Mouse (Mus musculus): ENCODE measurements around the gene Pde3a. TPM values are rescaled to one million over a fixed set of nuclear protein-coding genes. Genes with fewer than 3 reads are reported as not detected.
A peak's percentile ranks its signal among the peaks of the same experiment; 100 is the strongest.

Pde3a gene
- total RNA-seq, 2 experiments from 2014 or later: 56.4 to 58.2 TPM

DNA sequence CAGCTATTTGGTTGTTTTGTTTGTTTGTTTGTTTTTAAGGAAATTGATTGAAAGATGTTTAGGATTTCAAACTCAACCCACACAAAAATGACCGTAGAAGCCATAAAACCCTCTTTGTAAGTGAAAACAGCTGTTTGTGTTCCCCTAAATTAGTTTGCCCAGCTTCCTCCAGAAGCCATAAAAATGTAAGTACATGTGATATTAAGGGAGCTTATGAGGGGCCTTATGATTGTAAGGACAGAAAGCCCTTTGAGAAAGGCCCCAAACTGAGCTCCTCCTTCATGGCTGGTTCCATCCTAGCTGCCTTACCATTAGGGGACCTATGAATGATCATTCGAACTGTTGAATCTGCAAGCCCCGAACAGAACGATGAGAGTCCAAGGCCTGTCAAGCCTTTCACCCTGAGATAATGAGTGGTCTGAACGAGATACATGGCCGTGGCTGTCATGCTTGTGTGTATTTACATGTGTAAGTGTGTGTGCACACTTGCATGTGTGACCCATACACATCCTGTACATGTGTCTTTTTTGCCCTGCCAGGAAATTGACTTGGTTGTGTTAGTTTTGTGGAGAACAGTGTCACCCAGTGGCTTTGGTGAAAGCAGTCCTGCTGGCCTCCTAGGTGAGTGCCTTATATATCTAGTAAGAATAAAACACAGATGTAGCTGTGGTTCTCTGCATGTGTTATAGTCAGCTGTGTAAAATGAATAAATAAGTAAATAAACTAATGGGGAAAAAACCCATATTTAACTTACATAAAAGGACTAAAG lies 8.5 kb downstream of the Pde3a start:
- peak in 1 of 2 experiments; percentile 31 for DNase-seq
- intact Hi-C loops (cut with DNase I): loop anchor here (10.0 kb wide), 1 partner anchor 317 kb away; no protein-coding TSS in a partner anchor

- DNase-seq: no peak
- intact Hi-C loops (cut with DNase I): no loop called here
Observed at GRCm38 (mm10) chr6:141265257-141265656, 16.2 kb downstream of the Pde3a start.

- DNase-seq: no peak
- intact Hi-C loops (cut with DNase I): no loop called here
Observed at GRCm38 (mm10) chr6:141267888-141268570, 19.0 kb downstream of the Pde3a start.

- intact Hi-C loops (cut with DNase I): no loop called here
- DNase-seq: no peak
Observed at GRCm38 (mm10) chr6:141268871-141269270, 19.8 kb downstream of the Pde3a start.

- no peak for DNase-seq
- intact Hi-C loops (cut with DNase I): no loop called here
Observed at GRCm38 (mm10) chr6:141271133-141271532, 22.1 kb downstream of the Pde3a start.

DNA sequence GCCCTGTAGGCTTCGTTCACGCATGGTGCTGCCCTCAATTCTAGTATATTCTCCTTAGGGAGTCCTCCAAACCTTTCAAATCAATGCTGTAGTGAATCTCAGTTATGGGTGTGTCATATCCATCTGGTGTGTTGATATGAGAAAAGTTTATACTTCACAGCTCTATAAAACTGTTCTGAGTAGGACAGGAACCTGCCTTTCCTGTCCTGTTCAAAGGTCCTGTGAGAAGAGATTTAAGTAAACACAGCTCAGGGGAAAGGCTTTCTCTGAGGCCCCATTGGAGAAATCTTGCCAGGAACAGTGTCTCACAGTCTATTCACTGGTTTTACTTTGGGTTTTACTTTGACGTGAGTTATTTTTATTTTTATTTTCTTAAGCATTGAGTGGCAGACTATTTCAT lies 22.5 kb downstream of the Pde3a start:
- no peak for DNase-seq
- intact Hi-C loops (cut with DNase I): no loop called here

DNA sequence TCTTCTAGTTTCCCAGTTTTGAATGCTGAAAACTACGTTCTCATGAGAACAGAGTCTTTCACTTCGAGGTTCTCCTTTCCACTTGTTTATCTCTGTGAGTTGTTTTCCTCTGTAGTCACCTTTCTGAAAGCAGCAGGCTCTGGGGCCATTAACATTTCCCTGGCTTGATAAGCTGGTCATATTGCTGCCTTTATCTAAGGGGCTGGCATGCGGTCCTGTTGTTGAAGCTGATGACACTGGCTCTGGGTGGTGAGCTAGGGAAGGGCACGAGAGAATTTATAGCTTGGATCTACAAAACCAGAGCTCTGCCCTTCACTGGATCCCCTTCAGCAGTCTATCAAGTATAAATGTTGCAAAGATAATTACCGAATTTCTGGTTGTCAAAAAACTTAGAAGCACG lies 24.6 kb downstream of the Pde3a start:
- peak; percentile 26 to 50 for DNase-seq
- intact Hi-C loops (cut with DNase I): no loop called here

DNA sequence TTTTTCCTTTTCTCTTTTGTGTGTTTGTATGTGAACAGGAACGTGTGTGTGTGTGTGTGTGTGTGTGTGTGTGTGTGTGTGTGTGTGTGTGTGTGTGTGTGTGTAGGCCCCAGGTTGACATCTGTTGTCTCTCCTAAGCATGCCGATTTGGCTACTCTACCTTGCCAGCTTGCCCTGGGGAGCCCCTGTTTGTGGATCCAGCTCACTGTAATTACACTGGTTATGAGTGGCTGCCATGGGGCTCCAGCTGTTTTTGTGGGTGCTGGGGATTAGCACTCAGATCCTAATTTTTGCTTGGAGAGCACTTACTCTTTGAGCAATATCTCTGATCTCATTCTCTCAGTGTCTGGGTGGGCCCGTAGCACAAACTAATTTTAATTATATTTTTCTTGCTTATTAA lies 32.6 kb downstream of the Pde3a start:
- no peak for DNase-seq
- intact Hi-C loops (cut with DNase I): no loop called here

- no peak for DNase-seq
- intact Hi-C loops (cut with DNase I): no loop called here
Observed at GRCm38 (mm10) chr6:141282796-141283195, 33.7 kb downstream of the Pde3a start.

- intact Hi-C loops (cut with DNase I): no loop called here
- no peak for DNase-seq
Observed at GRCm38 (mm10) chr6:141291195-141291594, 42.1 kb downstream of the Pde3a start.

- no peak for DNase-seq
- intact Hi-C loops (cut with DNase I): no loop called here
Observed at GRCm38 (mm10) chr6:141292826-141293459, 43.9 kb downstream of the Pde3a start.

- no peak for DNase-seq
- intact Hi-C loops (cut with DNase I): no loop called here
Observed at GRCm38 (mm10) chr6:141293460-141293853, 44.4 kb downstream of the Pde3a start.

- intact Hi-C loops (cut with DNase I): no loop called here
- no peak for DNase-seq
Observed at GRCm38 (mm10) chr6:141295264-141295663, 46.2 kb downstream of the Pde3a start.

DNA sequence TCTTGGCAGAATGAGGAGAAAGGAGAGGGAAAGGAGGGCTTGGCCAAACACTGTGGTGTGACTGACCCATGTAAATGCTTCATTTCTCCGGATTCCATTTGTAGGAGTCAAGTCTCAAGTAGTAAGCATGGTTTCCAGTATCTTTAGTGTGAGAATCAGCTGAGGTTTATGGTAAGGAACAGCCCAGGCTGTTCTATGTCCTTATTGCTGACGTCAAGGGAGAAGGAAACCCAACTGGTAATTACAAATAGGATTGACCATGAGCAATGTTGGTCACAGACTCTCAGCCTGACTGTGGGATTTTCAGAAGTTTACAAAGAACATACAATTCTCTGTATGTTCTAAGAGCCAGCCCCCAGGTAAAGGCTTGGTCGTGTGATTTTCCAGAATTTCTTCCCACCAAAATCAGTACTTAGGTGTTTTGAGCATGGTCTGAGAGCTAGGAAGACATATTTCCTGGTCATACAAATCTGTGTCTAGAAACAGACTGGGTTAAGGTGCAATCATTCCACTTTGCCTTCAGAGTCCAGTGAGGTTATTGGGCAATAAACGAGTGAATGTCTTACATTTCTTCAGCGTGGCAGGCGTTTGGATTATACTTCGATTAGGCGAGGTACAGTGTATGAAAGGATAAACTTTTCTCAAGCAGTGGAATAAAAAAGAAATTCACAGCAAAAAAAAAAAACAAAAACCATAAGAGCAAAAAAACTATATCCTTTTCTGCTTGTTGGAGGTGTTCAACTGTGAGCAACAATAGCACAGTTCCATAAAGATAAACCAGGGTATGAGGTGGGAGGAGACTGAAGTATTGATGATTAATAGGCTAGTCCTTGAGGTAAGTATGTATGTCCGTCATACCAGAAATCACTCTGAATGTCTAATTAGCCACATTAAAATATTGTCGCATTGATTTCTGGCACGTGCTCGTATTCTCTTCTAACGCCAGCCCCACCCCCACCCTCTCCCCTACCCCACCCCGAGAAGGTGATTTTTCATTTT lies 53.0 kb downstream of the Pde3a start:
- no peak for DNase-seq
- intact Hi-C loops (cut with DNase I): no loop called here

DNA sequence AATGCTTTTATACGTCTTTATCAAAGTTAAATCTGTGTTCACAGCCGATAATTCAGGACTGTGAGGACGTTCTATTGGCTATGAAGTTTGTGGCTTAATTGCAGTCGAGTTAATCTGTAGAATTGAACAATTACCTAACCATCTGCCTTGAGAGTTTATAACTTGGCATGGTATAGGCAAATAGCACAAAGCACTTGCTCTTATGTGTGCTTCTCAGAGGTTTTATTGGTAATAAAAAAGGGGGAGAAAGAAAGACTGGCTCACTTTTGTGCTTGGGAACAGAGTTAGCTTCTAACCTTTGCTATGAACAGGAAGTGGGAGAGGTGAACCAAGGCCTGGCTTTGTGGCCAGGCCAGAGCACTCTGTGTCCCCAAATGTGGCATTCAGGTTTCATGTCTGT lies 53.8 kb downstream of the Pde3a start:
- no peak for DNase-seq
- intact Hi-C loops (cut with DNase I): no loop called here

DNA sequence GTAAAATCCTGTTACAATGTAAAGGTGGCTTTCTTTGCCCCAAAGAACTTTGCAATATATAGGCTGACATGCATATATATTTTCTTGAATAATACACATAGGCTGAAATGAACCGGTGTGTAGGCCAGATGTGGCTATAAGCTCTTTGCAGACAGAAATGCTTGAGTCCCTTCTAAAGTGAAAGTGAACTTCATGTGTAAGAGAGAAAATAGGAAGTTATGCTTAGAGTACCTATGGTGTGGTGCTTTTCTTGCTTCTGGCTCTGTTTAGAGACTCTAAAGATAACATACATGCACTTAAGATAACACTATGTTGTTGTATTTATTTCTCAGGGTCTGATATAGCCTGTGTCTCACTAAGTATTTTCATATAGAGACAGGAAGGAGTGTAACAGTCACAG lies 58.3 kb downstream of the Pde3a start:
- intact Hi-C loops (cut with DNase I): no loop called here

GRCm38 (mm10) chr6:141308451-141308850 lies 59.4 kb downstream of the Pde3a start:
- peak; percentile 30 to 37 for DNase-seq
- intact Hi-C loops (cut with DNase I): no loop called here

More for the DNA sequence above, 58.3 kb downstream of the Pde3a start:
- DNase-seq: no peak

- intact Hi-C loops (cut with DNase I): loop anchor here (5.0 to 10.0 kb wide), 3 partner anchors 58 to 545 kb away; no protein-coding TSS in a partner anchor
- DNase-seq: no peak
Observed at GRCm38 (mm10) chr6:141309872-141310271, 60.8 kb downstream of the Pde3a start.

DNA sequence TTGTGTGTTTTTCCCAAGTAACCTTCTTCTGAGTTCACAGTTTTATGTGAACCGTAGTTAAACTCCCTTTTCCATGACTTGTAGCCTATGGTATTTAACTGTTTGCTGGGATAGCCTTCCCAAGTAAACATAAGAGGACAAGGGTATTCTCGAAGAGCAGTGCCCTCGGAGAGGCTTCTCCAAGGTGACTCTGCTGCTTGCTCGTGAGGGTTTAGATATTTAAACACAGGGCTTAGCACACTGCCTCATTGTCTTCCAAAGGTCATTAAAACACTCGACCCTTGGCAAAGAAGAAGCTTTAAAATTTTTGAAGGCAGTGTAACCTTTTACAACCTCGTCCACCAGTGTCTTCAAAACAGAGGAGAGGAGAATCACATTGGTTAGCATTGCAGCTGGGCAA lies 61.3 kb downstream of the Pde3a start:
- no peak for DNase-seq
- intact Hi-C loops (cut with DNase I): loop anchor here (5.0 to 10.0 kb wide), 3 partner anchors 58 to 546 kb away; no protein-coding TSS in a partner anchor

DNA sequence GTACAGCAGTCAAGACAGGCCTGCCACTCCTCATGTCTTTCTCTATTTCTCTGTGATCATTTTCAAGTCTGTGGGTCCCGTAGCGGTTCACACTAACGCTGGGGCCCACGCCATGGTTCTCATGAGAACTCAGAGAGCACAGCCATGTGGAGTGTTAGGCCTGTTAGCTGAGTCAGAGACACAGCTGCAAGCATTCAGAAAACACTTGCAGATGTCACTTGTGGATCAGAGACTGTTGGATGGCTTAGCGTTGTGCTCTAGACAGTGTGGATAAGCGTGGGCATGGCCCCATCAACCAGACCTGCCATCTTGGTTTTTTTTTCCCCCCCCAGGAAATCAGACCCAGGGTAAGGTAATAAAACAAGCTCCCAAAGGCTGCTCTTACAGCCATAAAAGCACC lies 62.5 kb downstream of the Pde3a start:
- intact Hi-C loops (cut with DNase I): loop anchor here (5.0 to 10.0 kb wide), 3 partner anchors 59 to 547 kb away; no protein-coding TSS in a partner anchor
- peak; percentile 32 to 54 for DNase-seq

Data from heart, postnatal 14 days (tissue).